Mouse (Mus musculus) erythroblast, embryonic 14.5 days (primary cell): ENCODE data around the gene Sel1l3.

Experiments
- GATA1 ChIP-seq: IDR thresholded peaks from 2 replicates; pipeline ENCODE4 v1.6.1; 2012; ENCODE audit warnings: low read length, inconsistent platforms, mixed read lengths
- TAL1 ChIP-seq: IDR thresholded peaks from 3 replicates; pipeline ENCODE4 v1.6.1; 2012; ENCODE audit warnings: low read length, inconsistent platforms, mixed read lengths

GRCm38 (mm10) chr5:53172908-53173307 lies 40.8 kb downstream of the Sel1l3 start:
- no peak for TF ChIP-seq TAL1
- TF ChIP-seq GATA1 = no peak
